Mouse (Mus musculus) left cerebral cortex, postnatal 4 days (tissue): Measurements from ENCODE around the gene Utp15. TPM values are rescaled to one million over a fixed set of nuclear protein-coding genes. Genes with fewer than 3 reads are reported as not detected.
A peak's percentile ranks its signal among the peaks of the same experiment; 100 is the strongest.

ENCODE experiments used
- DNase-seq: peaks from one replicate; pipeline ENCODE4 v3.0.0-alpha.2; 2022
- intact Hi-C: fragments of 180-260 bp; cut with DNase I; formaldehyde crosslinking; loops from one replicate; pipeline ENCODE4 v1.15.1; 2025
- total RNA-seq, 2 experiments: library from RNA; stranded (reverse); gene quantifications; 2 replicates each; pipeline ENCODE4 v1.2.3; 2021

Utp15 gene
- total RNA-seq, 2 experiments from 2014 or later, result 24.5 to 25.9 TPM

- DNase-seq, result no peak
- intact Hi-C loops, result no loop called here
Measured at GRCm38 (mm10) chr13:98254921-98255320, 7.9 kb downstream of the Utp15 start.

GRCm38 (mm10) chr13:98249594-98249993 is 13.2 kb downstream of the Utp15 start:
- intact Hi-C loops, result loop anchor here (10.0 kb wide), 1 partner anchor 1015 kb away; no protein-coding TSS in a partner anchor

GRCm38 (mm10) chr13:98245386-98245785 is 17.5 kb downstream of the Utp15 start:
- intact Hi-C loops, result loop anchor here (10.0 kb wide), 1 partner anchor 1011 kb away; no protein-coding TSS in a partner anchor
- DNase-seq, result peak; percentile 9

More at GRCm38 (mm10) chr13:98249594-98249993, 13.2 kb downstream of the Utp15 start:
- no peak for DNase-seq

DNA sequence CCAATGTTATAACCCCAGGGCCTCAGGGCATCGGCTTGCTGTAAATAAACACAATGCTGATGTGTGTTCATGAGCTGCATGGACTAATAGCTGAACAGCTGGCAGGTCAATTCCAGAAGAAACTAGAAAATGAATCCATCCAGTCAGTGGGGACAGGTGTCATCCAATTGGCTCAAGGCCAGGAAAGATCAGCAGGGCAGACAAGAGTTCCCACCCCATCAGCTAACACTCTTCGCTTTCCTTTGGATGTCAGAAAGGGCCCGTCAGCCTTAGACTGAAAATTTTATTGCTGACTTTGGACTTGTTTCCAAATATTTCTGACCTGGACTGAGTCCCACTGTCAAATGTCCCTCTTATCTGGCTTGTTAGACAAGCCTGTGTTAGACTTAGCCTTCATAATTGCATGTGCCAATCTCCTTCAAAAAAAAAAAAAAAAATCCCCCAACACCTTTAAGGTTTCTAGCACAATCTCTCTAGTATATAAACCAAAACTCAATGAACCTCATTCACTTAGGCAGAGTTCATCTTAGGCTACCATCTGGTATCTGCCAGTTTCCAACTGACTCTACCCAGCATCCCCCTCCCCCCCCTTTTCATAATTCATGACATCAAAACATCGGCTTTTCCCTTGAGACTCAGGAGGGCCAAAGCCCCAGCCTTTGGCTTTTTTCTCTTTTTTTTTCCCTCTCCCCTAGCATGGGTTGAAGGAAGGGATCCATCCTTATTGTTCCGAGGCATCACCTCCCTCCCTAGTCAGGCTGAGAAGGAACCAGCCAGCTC is 18.1 kb downstream of the Utp15 start:
- intact Hi-C loops, result loop anchor here (5.0 to 10.0 kb wide), 2 partner anchors 212 to 1010 kb away; no protein-coding TSS in a partner anchor
- peak; percentile 42 for DNase-seq

- intact Hi-C loops, result loop anchor here (5.0 to 10.0 kb wide), 2 partner anchors 209 to 1007 kb away; no protein-coding TSS in a partner anchor
- DNase-seq, result no peak
Measured at GRCm38 (mm10) chr13:98241531-98242282, 21.1 kb downstream of the Utp15 start.

GRCm38 (mm10) chr13:98239978-98240641 is 22.7 kb downstream of the Utp15 start:
- intact Hi-C loops, result loop anchor here (5.0 to 10.0 kb wide), 3 partner anchors 208 to 1005 kb away; no protein-coding TSS in a partner anchor
- DNase-seq, result peak; percentile 67

- intact Hi-C loops, result loop anchor here (10.0 kb wide), 1 partner anchor 291 kb away; no protein-coding TSS in a partner anchor
- no peak for DNase-seq
Measured at GRCm38 (mm10) chr13:98235451-98235850, 27.4 kb downstream of the Utp15 start.

DNA sequence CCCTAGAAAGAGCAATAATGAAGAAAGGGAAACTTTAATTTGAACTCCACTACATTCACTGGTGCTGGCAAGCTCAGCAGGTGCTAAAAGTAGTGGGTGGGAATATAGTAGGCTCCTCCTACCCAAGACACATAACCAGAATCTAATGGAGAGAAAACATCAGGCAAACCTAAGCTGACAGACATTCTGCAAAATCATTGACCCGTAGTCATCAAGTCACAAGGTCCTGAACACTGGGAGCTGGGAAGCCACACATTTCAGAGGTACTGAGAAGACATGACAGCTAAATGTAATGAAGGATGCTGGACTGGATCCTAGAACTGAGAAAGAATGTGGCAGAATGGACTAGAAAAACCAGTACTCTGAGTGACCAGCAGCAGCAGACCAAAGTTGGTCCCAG is 32.3 kb downstream of the Utp15 start:
- no peak for DNase-seq
- intact Hi-C loops, result loop anchor here (10.0 kb wide), 1 partner anchor 286 kb away; no protein-coding TSS in a partner anchor

GRCm38 (mm10) chr13:98226225-98226624 is 36.6 kb downstream of the Utp15 start:
- intact Hi-C loops, result no loop called here
- DNase-seq, result no peak

GRCm38 (mm10) chr13:98222848-98223247 is 40.0 kb downstream of the Utp15 start:
- peak; percentile 44 for DNase-seq
- intact Hi-C loops, result loop anchor here (5.0 kb wide), 1 partner anchor 191 kb away; no protein-coding TSS in a partner anchor

DNA sequence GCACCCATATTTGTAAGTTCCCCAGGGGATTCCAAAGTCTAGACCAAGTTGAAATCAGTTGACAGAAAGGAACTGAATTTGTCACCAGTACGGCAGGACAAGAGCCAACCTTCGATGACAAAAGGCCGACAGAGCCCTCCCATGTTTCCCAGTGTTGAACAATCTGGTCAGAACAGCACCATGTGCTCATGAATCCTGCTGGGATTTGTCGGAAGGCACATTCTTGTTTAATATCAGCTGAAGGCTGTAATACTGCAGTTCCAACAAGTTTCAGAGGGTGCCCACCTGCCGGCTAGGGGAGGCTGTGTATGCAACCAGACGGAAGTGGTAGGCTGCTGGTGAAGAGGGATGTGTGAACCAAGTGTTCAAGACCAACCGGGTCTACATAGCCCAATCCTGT is 52.7 kb downstream of the Utp15 start:
- intact Hi-C loops, result no loop called here
- no peak for DNase-seq

DNA sequence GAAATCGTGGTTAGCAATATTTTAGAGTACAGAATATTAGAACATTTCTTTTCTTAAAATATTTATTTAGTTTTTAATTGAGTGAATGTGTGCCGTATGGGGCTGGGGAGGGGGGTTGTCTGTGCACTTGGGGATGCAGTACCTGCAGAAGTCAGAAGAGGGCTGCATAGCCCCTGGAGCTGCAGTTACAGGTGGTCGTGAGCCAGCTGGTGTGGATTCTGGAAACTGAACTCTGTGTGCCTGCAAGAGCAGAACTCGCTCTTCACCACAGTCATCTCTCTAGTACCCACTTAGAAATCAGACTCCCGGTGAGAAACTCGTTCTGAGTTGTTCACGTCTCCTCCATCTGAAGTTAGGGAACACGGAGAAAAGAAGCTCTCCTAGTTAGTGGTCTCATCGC is 54.0 kb downstream of the Utp15 start:
- intact Hi-C loops, result no loop called here
- peak; percentile 60 for DNase-seq

- intact Hi-C loops, result no loop called here
Measured at GRCm38 (mm10) chr13:98206546-98206870, 56.3 kb downstream of the Utp15 start.

DNA sequence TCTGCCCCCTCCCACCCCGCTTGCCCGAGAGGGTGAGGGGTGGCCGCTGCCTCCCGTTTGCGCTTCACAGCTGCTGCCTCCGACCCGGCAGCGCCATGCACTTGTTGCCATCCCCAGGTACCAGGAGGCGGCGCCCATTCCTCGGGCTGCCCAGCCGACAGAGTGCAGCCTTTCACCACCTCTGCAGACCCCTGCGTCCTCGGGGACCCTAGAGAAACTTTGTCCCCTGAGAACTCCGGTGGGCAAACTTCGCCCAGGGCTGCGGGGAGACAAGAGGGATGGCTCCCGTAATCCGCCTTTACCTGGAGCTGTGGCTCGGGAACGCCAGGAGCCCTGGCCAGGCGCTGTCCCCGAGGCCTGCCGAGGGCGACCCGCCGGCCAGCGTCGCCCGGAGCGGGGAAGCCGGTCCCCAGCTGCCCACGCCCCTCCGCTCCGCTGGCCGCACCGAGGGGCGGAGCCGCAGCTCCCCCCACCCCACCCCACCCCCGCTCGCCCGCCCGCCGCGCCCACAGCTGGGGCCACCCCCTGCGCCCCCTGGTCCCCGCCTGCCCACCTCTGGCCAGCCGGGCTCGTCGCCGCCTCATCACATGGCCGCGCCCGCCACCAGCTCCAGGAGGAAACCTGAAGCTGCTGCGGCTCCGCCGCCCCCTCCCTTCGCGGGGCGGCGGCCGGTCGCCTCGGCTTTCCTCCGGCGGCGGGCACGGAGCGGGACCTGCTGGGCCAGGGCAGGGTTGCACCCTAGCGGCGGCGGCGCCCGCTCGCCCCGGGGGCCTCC is 56.9 kb downstream of the Utp15 start, which contains the start of gene Arhgef28:
Gene Arhgef28, minus strand, starts transcription at position 669 of the 775 bp plus-strand sequence.
- DNase-seq, result peak; percentile 41
- intact Hi-C loops, result no loop called here

More at GRCm38 (mm10) chr13:98206546-98206870, 56.3 kb downstream of the Utp15 start:
- no peak for DNase-seq

- no peak for DNase-seq
- intact Hi-C loops, result no loop called here
Measured at GRCm38 (mm10) chr13:98205111-98205510, 57.7 kb downstream of the Utp15 start.

DNA sequence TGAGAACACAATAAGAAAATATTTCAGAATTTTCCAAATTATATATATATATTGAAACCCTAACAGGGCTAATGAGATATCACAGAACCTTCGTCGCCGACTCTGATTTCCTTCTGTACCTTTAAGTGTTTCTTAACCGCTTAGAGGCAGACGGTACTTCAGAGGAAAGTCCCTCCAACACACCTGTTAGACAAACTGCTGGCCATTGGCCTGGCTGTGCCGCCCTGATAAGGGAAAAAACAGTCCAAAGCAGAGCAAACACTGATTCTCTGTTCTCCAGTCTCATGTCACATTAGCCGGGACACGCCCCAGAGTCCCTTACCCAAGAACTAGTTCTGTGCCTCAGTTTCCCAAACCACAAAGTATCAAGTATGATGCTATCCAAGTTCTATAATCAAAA is 58.5 kb downstream of the Utp15 start:
- no peak for DNase-seq
- intact Hi-C loops, result no loop called here

GRCm38 (mm10) chr13:98201436-98201835 is 61.4 kb downstream of the Utp15 start:
- intact Hi-C loops, result no loop called here
- no peak for DNase-seq
